Mouse (Mus musculus) heart, adult 2 months (tissue): ENCODE results near the gene Cx3cl1. TPM values are rescaled to one million over a fixed set of nuclear protein-coding genes. Genes with fewer than 3 reads are reported as not detected.

Source experiments
- DNase-seq, 2 experiments: peaks; one replicate each; pipeline ENCODE4 v3.0.0; 2021
- H3K27ac ChIP-seq: fragments of 200-600 bp; 2 replicates; pipeline ENCODE4 v1.8.1; 2022
- H3K27me3 ChIP-seq: fragments of 200-500 bp; 2 replicates; pipeline ENCODE4 v1.6.1; 2012; ENCODE audit warnings: mild to moderate bottlenecking, low read length, inconsistent platforms, mixed read lengths; ENCODE audit not compliant: control insufficient read depth, insufficient read depth
- H3K36me3 ChIP-seq: fragments of 200-500 bp; 2 replicates; pipeline ENCODE4 v1.6.1; 2012; ENCODE audit warnings: low read length, inconsistent platforms; ENCODE audit not compliant: control insufficient read depth, insufficient read depth
- H3K4me1 ChIP-seq: fragments of 200-500 bp; 2 replicates; pipeline ENCODE4 v1.6.1; 2011; ENCODE audit warnings: low read length; ENCODE audit not compliant: control insufficient read depth, insufficient read depth
- H3K4me3 ChIP-seq: fragments of 200-600 bp; 2 replicates; pipeline ENCODE4 v1.8.1; 2022
- H3K79me2 ChIP-seq: fragments of 200-500 bp; replicated peaks from 2 replicates; pipeline ENCODE4 v1.6.1; 2012; ENCODE audit warnings: mild to moderate bottlenecking, inconsistent platforms, low read length, moderate library complexity, mixed read lengths; ENCODE audit not compliant: control insufficient read depth, insufficient read depth
- H3K9ac ChIP-seq: fragments of 200-500 bp; 2 replicates; pipeline ENCODE4 v1.6.1; 2012; ENCODE audit warnings: low read depth, mild to moderate bottlenecking, control low read depth, inconsistent platforms, low read length, mixed read lengths
- CTCF ChIP-seq: fragments of 200-600 bp; IDR thresholded peaks from 2 replicates; pipeline ENCODE4 v1.8.1; 2022; ENCODE audit warnings: antibody characterized with exemption, mild to moderate bottlenecking, moderate library complexity
- EP300 ChIP-seq: fragments of 200-500 bp; IDR thresholded peaks from 2 replicates; pipeline ENCODE4 v1.6.1; 2011; ENCODE audit warnings: low read depth, low read length, control low read depth; ENCODE audit not compliant: insufficient read depth
- POLR2A ChIP-seq: fragments of 200-500 bp; IDR thresholded peaks from 2 replicates; pipeline ENCODE4 v1.6.1; 2011; ENCODE audit warnings: mild to moderate bottlenecking, low read depth, low read length, control low read depth; ENCODE audit not compliant: insufficient read depth
- WGBS: fragments of 180-500 bp; shearing (Covaris S2); methylation state at CpG from one replicate; pipeline ENCODE4 v1.1.7; 2018; 5-methylcytosine and 5-hydroxymethylcytosine counted together
- intact Hi-C: fragments of 180-260 bp; cut with DNase I; formaldehyde crosslinking; loops from one replicate; pipeline ENCODE4 v1.15.1; 2025
- polyA plus RNA-seq: library from polyadenylated mRNA; depleted of rRNA; stranded (reverse); fragments of >200 nt; gene quantifications from 2 replicates; pipeline ENCODE4 v1.2.3, GENCODE M21; 2012
- total RNA-seq, 2 experiments: library from RNA; stranded (reverse); gene quantifications; 2 replicates each; pipeline ENCODE4 v1.2.3; 2021

Gene Cx3cl1
- total and polyA plus RNA-seq, 3 experiments: 5.1 to 12.0 (median 5.4) TPM

DNA sequence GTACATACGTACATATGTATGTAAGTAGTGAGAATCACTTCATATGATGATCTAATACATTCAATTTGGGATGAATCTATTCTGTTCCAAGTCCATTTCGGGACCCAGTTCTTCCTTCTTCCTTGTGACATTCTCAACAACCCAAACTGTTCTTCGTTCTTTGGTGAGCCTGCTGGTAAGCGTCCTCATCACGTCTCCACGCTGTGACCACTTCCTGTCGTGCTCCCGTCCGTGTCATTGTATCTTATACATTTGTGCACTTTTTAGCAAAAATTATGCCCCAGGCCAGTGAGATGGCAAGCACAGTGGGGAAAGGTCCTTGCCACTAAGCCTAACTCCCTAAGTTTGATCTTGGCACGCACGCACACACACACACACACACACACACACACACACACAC, 46.1 kb downstream of the Cx3cl1 start:
- no peak overlapping the region for H3K9ac ChIP-seq
- intact Hi-C loops: no loop called here
- no peak for DNase-seq
- H3K27me3 ChIP-seq: no peaks in the 10 kb centered on the region
- TF ChIP-seq POLR2A (no peak), CTCF (no peak)
- H3K27ac ChIP-seq: no peak overlapping the region
- no peak overlapping the region for H3K4me3 ChIP-seq
- H3K79me2 ChIP-seq: no peaks in the 10 kb centered on the region
- no peaks in the 10 kb centered on the region; the same call in 1 of the 2 replicates for H3K4me1 ChIP-seq
- 80% methylated on average over 11 of the region's 11 CpGs for WGBS
- H3K36me3 ChIP-seq: no peaks in the 10 kb centered on the region

DNA sequence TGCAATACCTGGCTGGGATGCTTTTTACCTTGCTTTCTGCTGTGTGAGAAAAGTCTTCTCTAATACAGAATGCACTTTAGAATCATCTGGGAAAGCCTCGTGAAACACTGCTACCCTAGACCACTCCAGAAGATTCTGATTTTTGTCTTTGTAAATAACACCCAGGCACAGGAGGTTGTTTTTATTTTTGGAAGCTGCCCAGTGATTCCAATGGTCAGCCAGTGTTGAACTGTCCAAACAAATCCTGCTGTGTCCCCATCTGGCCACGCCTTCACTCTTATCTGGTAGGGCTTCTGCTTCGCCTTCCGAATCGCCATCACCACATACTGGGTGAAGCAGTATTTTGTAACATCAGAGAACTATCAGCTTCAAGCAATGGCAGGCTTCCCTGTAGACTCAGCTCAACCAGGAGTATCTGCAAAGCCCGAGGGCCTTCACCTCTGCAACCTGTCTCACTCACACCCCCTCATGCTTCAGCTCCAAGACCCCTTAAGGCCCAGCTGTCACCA, 47.9 kb downstream of the Cx3cl1 start:
- intact Hi-C loops: no loop called here

DNA sequence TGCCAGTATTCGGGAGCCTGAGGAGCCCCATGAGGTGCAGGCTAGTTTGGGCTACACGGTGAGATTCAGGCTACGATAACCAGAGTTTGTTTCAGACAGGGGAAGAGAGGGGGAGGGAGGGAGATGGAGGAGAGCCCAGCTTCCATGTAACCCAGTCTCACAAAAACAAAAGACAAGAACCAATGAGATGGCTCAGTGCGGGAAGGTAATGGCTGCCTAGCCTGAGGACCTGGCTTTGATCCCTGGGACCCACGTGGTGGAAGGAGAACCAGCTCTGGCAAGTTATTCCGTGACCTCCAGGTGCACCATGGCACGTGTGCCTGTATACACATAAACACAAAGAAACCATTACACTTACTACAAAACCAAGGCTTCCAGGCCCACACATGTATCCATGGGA, 48.7 kb downstream of the Cx3cl1 start:
- no peak overlapping the region for H3K27ac ChIP-seq
- no peak for TF ChIP-seq CTCF
- no peak for TF ChIP-seq POLR2A
- no peak for TF ChIP-seq EP300
- intact Hi-C loops: no loop called here
- no peaks in the 10 kb centered on the region for H3K79me2 ChIP-seq
- H3K27me3 ChIP-seq: no peaks in the 10 kb centered on the region
- H3K4me3 ChIP-seq: no peak overlapping the region
- H3K9ac ChIP-seq: no peak overlapping the region
- no peak for DNase-seq
- H3K36me3 ChIP-seq: no peaks in the 10 kb centered on the region
- H3K4me1 ChIP-seq: no peaks in the 10 kb centered on the region
- 83% methylated on average over 7 of the region's 7 CpGs for WGBS

More for the DNA sequence above, 47.9 kb downstream of the Cx3cl1 start:
- TF ChIP-seq EP300 (no peak), POLR2A (no peak), CTCF (no peak)
- Histone ChIP-seq H3K36me3 (no peaks in the 10 kb centered on the region), H3K27me3 (no peaks in the 10 kb centered on the region), H3K79me2 (no peaks in the 10 kb centered on the region), H3K4me3 (no peak overlapping the region), H3K4me1 (no peaks in the 10 kb centered on the region), H3K27ac (no peak overlapping the region), H3K9ac (no peak overlapping the region)
- DNase-seq: no peak
- WGBS: 53% methylated on average over 6 of the region's 6 CpGs

DNA sequence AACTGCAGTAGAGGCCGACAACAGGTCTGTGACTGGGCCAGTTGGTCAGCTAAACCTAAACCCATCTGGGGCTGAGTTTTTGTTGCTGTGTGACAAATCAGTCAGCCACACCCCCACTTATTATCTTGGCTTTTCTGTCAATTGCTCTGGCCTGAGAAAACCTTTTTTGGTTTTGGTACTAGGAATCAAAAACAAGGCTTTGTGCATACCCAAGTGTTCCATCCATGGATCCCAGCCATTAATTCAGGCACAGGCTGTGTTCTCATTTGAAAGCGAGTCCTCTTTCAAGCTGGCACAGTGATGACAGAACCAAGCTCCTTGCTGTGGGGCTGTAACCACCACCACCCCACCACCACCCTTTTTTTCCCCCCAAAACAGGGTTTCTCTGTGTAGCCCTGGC, 49.6 kb downstream of the Cx3cl1 start:
- TF ChIP-seq CTCF: no peak
- TF ChIP-seq EP300: no peak
- TF ChIP-seq POLR2A: no peak
- DNase-seq: no peak
- no peaks in the 10 kb centered on the region for H3K36me3 ChIP-seq
- 94% methylated on average over 2 of the region's 2 CpGs for WGBS
- no peaks in the 10 kb centered on the region for H3K4me1 ChIP-seq
- H3K4me3 ChIP-seq: no peak overlapping the region
- H3K9ac ChIP-seq: no peak overlapping the region
- no peaks in the 10 kb centered on the region for H3K79me2 ChIP-seq
- H3K27ac ChIP-seq: no peak overlapping the region
- no peaks in the 10 kb centered on the region for H3K27me3 ChIP-seq
- intact Hi-C loops: no loop called here

DNA sequence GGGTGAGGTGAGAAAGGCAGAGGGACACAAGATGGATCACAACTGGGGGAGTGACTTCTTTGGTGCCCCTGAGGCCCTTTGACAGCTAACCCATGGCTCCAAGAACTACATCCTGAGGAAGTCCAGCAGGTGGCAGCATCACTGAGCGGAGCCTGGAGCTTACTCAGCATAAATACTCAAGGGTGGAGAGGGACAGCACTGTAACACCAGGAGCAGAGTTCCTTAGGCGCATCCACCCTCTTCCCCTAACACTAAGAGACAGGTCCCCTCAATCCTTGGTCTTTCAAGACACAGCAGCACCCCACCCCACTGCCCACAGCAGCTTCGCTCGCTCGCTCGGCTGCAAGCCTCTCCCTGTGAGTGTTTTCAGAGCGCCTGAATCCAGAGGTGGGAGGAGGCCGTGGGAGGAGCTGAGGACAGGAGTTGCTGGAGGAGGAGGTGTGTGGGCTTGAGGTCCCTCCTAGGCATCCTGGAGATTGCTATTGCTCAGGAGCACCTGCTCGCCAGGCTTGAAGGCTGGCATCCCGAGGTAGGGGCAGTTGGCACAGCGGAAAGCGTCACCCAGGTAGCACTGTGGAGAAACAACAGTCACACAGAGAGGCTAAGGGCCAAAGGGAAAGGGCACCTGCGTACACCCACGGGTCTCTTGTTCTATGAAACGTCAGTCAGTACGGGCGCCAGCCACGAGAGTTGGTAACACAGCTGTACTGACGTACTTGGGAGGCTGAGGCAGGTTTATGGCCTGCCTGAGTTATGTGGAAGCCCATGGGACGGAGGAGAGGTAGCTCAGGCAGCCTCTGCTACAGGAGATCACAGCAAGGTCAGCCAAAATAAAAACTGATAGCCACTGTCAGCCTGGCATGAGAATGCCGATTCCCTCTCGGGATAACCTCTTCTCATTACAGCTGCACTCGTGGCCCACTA, 51.1 kb downstream of the Cx3cl1 start:
- H3K79me2 ChIP-seq: no peaks in the 10 kb centered on the region
- no peak for TF ChIP-seq EP300
- peak; percentile 86 for TF ChIP-seq CTCF
- no peaks in the 10 kb centered on the region for H3K27me3 ChIP-seq
- H3K4me3 ChIP-seq: no peak overlapping the region
- intact Hi-C loops: loop anchor here (2.0 kb wide), 2 partner anchors 14 to 86 kb away; no protein-coding TSS in a partner anchor
- H3K36me3 ChIP-seq: no peaks in the 10 kb centered on the region
- WGBS: 79% methylated on average over 23 of the region's 23 CpGs
- DNase-seq: peak; percentile 64 to 74
- H3K27ac ChIP-seq: no peak overlapping the region
- no peak overlapping the region for H3K9ac ChIP-seq
- no peaks in the 10 kb centered on the region for H3K4me1 ChIP-seq

DNA sequence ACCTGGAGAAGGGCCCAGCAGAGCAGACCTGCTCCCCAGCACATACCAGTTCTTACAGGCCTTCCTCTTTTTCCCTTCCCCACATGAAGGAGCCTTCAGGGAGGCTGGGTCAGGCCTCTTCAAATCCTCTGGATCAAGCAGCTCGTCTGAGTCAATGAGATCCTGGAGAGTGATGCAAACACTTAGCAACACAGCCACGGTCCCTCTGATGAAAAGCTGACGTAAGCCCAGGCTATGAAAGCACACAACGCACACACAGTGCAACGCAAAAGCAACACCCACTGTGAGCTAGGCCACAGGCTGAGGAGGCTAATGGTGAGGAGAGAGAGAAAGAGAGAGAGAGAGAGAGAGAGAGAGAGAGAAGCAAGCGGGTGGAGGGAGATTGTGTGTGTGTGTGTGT, 53.4 kb downstream of the Cx3cl1 start:
- DNase-seq: no peak
- intact Hi-C loops: no loop called here
- Histone ChIP-seq H3K4me1 (no peaks in the 10 kb centered on the region), H3K27me3 (no peaks in the 10 kb centered on the region), H3K36me3 (no peaks in the 10 kb centered on the region; the same call in 1 of the 2 replicates), H3K9ac (no peak overlapping the region), H3K79me2 (no peaks in the 10 kb centered on the region), H3K4me3 (no peak overlapping the region), H3K27ac (no peak overlapping the region)
- TF ChIP-seq CTCF (no peak), EP300 (no peak), POLR2A (no peak)
- WGBS: 85% methylated on average over 6 of the region's 6 CpGs
